Comparison of ENCODE assay signal across 22 mouse cellular contexts in genomic region chr5:117999584-117999983, GRCm38 (mm10). TPM values are rescaled to one million over a fixed set of nuclear protein-coding genes. Genes with fewer than 3 reads are reported as not detected.
DNase-seq lines count a peak whose midpoint lies in the region; ATAC-seq and TF ChIP-seq lines count a peak whose summit lies in the region.
"Had no signal": no experiment of that assay in that cellular context is flagged by ENCODE, and none has a peak within 500 bp of the region (broad histone marks: within the 10 kb centered on the region; RNA-seq: fewer than 3 reads in every experiment).

No protein-coding gene starts in this region.

- intact Hi-C loops in left cerebral cortex, postnatal 4 days (cut with DNase I), result no loop called here

- H3K9ac ChIP-seq in intestine, postnatal 0 days (ENCODE audit: low read depth, low read length), result no peak overlapping the region
- H3K9ac ChIP-seq: hindbrain, embryonic 12.5 days; neural tube, embryonic 13.5 days had no signal

- no peak for TF ChIP-seq POLR2A in brain, embryonic 14.5 days (IDR thresholded peaks at IDR 0.05; ENCODE audit: borderline replicate concordance, extremely low read depth, insufficient read depth, insufficient read length, poor library complexity, severe bottlenecking)

- H3K4me3 ChIP-seq in intestine, postnatal 0 days (ENCODE audit: low read depth, low read length), result no peak overlapping the region
- H3K4me3 ChIP-seq: embryonic facial prominence, embryonic 10.5 days; heart, embryonic 10.5 days; hindbrain, embryonic 12.5 days; neural tube, embryonic 13.5 days had no signal

- no peaks in the 10 kb centered on the region for H3K27me3 ChIP-seq in intestine, postnatal 0 days (replicated peaks; ENCODE audit: control insufficient read depth, insufficient read depth, low read length)
- H3K27me3 ChIP-seq: hindbrain, embryonic 12.5 days; neural tube, embryonic 13.5 days had no signal

- H3K4me1 ChIP-seq in intestine, postnatal 0 days (replicated peaks; ENCODE audit: control insufficient read depth, insufficient read depth, low read length), result no peaks in the 10 kb centered on the region
- H3K4me1 ChIP-seq: hindbrain, embryonic 12.5 days; neural tube, embryonic 13.5 days had no signal

- ATAC-seq in monocyte, adult 5-6 weeks (replicated peaks; ENCODE audit: insufficient number of reproducible peaks, low FRiP score, low TSS enrichment, poor library complexity, severe bottlenecking), result no peak
- no peak for ATAC-seq in intestine, postnatal 0 days
- ATAC-seq: forebrain, embryonic 16.5 days; inflammation-experienced regulatory T-cells, adult 6 months had no signal

- no peak overlapping the region for H3K27ac ChIP-seq in intestine, postnatal 0 days (ENCODE audit: low read depth, low read length)
- H3K27ac ChIP-seq: embryonic facial prominence, embryonic 10.5 days; heart, embryonic 10.5 days; hindbrain, embryonic 12.5 days; neural tube, embryonic 13.5 days had no signal

- WGBS in intestine, postnatal 0 days, result 80% methylated on average over 11 of the region's 11 CpGs

- DNase-seq in cerebellum, postnatal 25 days, result peak; percentile 65
- no peak for DNase-seq in cerebellum, adult 11 months
- peak; percentile 53 to 73 for DNase-seq in left cerebral cortex, adult 18-20 months (ENCODE audit: low spot score in 2 of 2)
- DNase-seq in left cerebral cortex, postnatal 4 days, result no peak
- DNase-seq in Muller cell, postnatal 12 days (ENCODE audit: inconsistent ontology term), result peak; percentile 76
- peak; percentile 17 for DNase-seq in brain, embryonic 14.5 days (ENCODE audit: low read depth)
- DNase-seq: B cell, adult 2 months; gastrocnemius, postnatal 25 days; heart, postnatal 10 days; kidney, adult 9 months; kidney, postnatal 36 days; lung, adult 18-20 months; thymus, postnatal 36 days had no signal

- H3K4me2 ChIP-seq in intestine, postnatal 0 days (replicated peaks; ENCODE audit: low read depth), result no peak overlapping the region
- H3K4me2 ChIP-seq: hindbrain, embryonic 12.5 days; midbrain, embryonic 11.5 days; neural tube, embryonic 13.5 days had no signal

- H3K36me3 ChIP-seq in intestine, postnatal 0 days (ENCODE audit: control insufficient read depth, insufficient read depth), result peaks cover 85% of the 10 kb centered on the region

- no peak for TF ChIP-seq CTCF in brain, embryonic 14.5 days (IDR thresholded peaks at IDR 0.05; ENCODE audit: borderline replicate concordance, extremely low read depth, insufficient read depth, insufficient read length)
- no peak for TF ChIP-seq CTCF in intestine, postnatal 0 days (IDR thresholded peaks at IDR 0.05; ENCODE audit: low read depth)

- H3K9me3 ChIP-seq in intestine, postnatal 0 days (ENCODE audit: control insufficient read depth), result no peaks in the 10 kb centered on the region
- H3K9me3 ChIP-seq: embryonic facial prominence, embryonic 10.5 days; heart, embryonic 10.5 days; hindbrain, embryonic 12.5 days; neural tube, embryonic 13.5 days had no signal

RNA-seq across cellular contexts. Expression of gene Fbxo21, which starts 23.1 kb away (rescaled TPM):
- 100 to 1,000 TPM; 127 to 128 TPM for total RNA-seq in left cerebral cortex, adult 18-20 months (2021)
- 100 to 1,000 TPM; 146 to 169 TPM for total RNA-seq in left cerebral cortex, postnatal 4 days (2021)
- polyA plus RNA-seq in brain, embryonic 14.5 days (2012; rRNA removed), result 171 and 178 TPM in 2 replicates
- 7.4 to 11.1 TPM (median 10.7 TPM) in 3 replicates for total RNA-seq in monocyte, adult 5-6 weeks (2017)
- 20.7 and 21.2 TPM in 2 replicates for polyA plus RNA-seq in intestine, postnatal 0 days (2015; fragmentation: Nextera tagmentation; extraction: Ambion mirVana)

RNA-seq across cellular contexts. Expression of gene Tesc, which starts 28.0 kb away (rescaled TPM):
- 10 to 100 TPM; 88.5 to 90.3 TPM for total RNA-seq in left cerebral cortex, adult 18-20 months (2021)
- total RNA-seq in left cerebral cortex, postnatal 4 days (2021), result 1 to 10 TPM; 3.7 to 5.4 TPM
- polyA plus RNA-seq in brain, embryonic 14.5 days (2012; rRNA removed), result 2.6 and 3.0 TPM in 2 replicates
- total RNA-seq in monocyte, adult 5-6 weeks (2017), result 1.9 to 6.9 TPM (median 2.7 TPM) in 3 replicates
- 2.8 and 3.3 TPM in 2 replicates for polyA plus RNA-seq in intestine, postnatal 0 days (2015; fragmentation: Nextera tagmentation; extraction: Ambion mirVana)

Comparison
In these comparisons a context has a peak if more than half of its experiments do, and no peak if none do; other contexts are left out.
1. DNase-seq: peak in cerebellum, postnatal 25 days (2 of 2), left cerebral cortex, adult 18-20 months (2 of 2), Muller cell, postnatal 12 days (single experiment) and brain, embryonic 14.5 days (single experiment); none in cerebellum, adult 11 months (single experiment) and left cerebral cortex, postnatal 4 days (single experiment).
2. RNA of gene Tesc, which starts 28.0 kb away (total RNA-seq): 88.5 to 90.3 TPM in left cerebral cortex, adult 18-20 months; 1.9 to 6.9 TPM in monocyte, adult 5-6 weeks and 3.7 to 5.4 TPM in left cerebral cortex, postnatal 4 days; every median in the first group is over 10 times any median in the second.
3. RNA of gene Fbxo21, which starts 23.1 kb away (total RNA-seq): 146 to 169 TPM in left cerebral cortex, postnatal 4 days and 127 to 128 TPM in left cerebral cortex, adult 18-20 months; 7.4 to 11.1 TPM in monocyte, adult 5-6 weeks; every median in the first group is over 10 times any median in the second.